Mouse (Mus musculus) heart, adult 11 months (tissue): ENCODE measurements around the gene Ect2l.

Source experiments
- DNase-seq: peaks from one replicate; pipeline ENCODE4 v3.0.0; 2022

The Ect2l gene

DNA sequence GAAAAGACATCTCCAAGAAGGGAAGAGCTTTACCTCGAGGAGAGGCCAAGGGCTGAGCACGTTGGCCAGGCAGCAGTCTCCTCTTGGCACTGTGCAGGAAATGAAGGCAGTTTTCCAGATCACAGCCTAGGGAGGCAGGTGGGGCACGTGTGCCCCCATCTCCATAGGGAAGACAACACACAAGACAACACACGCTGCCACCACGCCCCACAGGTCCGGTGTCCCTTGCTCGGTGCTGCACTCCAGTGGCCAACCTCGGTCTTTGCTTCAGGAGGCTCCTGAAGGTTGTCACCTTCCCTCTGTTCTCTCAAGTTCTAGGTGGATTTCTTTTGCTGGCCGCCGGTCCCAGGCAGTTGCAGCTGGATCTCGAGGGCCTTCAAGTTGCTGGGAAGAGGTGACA is at the start of gene Ect2l:
TSS of gene Ect2l (minus strand) at position 165 of the 400 bp plus-strand sequence.
- peak; percentile 93 for DNase-seq

DNA sequence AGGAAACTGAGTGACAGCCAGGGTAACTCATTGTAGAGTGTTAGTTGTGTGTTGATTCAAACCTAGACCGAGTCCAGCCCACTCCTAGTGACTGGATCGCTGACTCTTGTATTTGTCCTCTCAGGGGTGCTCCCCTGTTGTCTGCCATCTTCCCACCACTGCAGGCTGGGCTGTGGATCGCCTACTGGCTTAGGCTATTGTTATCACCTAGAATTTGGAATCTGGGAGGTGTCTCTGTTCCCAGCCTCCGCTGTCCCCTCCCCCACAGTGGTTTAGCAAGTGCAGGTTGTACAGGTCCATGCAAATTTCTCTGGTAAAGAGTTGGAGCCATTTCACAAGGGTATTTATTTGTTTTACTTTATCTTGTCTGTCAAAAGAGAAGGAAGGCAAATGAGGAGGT is 40.7 kb upstream of the Ect2l start:
- DNase-seq: peak; percentile 56

- DNase-seq: no peak
These were observed 32.9 kb upstream of the Ect2l start for GRCm38 (mm10) chr10:18243614-18244013.

DNA sequence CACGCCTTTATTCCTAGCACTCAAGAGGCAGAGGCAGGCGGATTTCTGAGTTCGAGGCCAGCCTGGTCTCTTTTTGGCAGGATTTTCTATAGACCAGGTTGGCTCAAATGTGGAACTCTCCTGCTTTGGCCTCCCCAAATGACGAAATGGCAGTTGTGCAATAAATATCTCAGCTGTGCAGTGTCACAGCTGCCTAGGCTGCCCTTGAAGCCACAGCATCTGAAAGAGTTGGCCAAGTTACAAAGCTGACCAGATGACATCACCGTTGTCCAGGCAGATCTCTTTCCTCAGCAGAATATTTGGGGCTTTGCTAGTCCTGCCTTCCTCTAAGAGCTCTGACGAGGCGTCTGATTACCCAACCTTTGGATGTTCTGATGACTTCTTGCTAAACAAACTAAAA is 26.5 kb upstream of the Ect2l start:
- DNase-seq: peak; percentile 97

- DNase-seq: peak; percentile 85
These were observed 25.7 kb upstream of the Ect2l start for GRCm38 (mm10) chr10:18236328-18236927.

DNA sequence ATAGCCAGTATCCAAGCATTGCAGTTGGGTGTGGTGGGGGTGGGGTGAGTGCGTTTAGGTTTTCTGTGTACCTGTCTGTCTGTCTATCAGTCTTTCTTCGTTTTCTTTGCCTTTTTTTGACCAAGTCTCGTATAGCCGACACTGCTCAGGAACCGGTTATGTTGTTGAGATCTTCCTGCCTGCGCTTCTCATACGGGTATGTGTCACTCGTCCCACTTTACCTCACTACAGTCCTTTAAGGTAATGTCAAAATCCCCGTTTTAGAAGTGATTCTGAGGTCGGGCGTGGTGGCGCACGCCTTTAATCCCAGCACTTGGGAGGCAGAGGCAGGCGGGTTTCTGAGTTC is 24.7 kb upstream of the Ect2l start:
- DNase-seq: no peak

DNA sequence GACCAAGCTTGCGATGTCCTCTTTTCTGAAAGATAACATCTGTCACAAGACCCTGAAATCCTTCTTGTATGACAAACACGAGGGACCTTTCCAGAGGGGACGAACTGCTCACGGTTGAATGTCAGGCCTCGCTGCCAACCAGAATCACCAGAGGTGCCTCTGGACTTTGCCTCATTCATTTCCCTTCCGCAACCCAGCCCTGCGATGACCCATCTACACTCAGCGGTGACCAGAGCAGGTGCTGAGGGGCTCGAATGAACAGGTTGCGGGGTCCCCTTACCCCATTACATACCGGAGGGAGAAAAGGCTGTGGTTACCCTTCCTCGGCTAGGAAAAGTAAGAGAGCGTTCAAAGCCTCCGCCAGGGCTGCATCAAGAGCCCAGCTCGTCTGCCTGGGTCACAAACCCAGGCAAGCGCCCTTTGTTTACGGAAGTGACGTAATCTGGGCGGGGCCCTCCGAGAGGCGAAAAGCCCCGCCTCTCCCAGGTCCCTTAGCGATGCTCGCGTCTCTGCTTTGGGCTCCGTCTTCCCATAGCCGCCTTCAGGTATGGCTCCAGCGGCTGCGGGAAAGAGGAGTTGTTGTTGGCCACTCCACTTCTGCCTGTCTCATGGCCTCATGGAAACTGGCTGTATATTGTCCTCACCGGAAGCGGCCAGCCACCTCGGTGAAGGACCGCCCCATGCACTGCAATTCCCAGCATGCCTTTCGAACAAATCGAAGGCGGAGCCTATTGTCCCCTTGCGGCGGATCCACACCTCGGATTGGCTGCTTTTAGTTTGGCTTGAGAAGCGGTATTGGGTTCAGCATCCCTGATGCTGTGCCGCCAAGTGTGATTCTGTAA is 24.1 kb upstream of the Ect2l start, which contains the start of gene Ccdc28a:
TSS of gene Ccdc28a (minus strand) at position 439 of the 842 bp plus-strand sequence.
- peak; percentile 100 for DNase-seq

GRCm38 (mm10) chr10:18233891-18234290 is 23.2 kb upstream of the Ect2l start:
- DNase-seq: peak; percentile 41

- no peak for DNase-seq
These were observed 13.7 kb upstream of the Ect2l start for GRCm38 (mm10) chr10:18224386-18224785.

GRCm38 (mm10) chr10:18219351-18219750 is 8.7 kb upstream of the Ect2l start:
- peak; percentile 89 for DNase-seq

DNA sequence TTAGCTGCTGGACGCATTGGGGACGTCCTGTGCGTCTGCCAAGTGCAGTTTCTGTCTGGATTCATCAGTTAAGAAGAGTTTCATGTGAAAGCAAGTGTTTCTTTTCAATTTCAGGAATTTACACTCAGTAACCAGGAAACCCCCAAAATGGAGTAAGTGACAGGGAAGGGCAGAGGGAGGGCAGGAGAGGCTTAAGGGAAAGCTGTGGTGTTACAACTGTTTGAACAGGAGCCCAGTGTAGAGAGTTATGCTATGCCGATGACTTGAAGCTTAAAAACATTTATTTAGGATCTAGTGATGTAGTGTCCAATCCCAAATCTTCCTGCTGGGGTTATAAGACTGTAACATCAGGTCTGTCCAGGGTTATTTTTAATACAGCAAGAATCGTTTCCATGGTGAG is 3.4 kb upstream of the Ect2l start:
- no peak for DNase-seq

- DNase-seq: no peak
These were observed 2.7 kb upstream of the Ect2l start for GRCm38 (mm10) chr10:18213373-18213772.

DNA sequence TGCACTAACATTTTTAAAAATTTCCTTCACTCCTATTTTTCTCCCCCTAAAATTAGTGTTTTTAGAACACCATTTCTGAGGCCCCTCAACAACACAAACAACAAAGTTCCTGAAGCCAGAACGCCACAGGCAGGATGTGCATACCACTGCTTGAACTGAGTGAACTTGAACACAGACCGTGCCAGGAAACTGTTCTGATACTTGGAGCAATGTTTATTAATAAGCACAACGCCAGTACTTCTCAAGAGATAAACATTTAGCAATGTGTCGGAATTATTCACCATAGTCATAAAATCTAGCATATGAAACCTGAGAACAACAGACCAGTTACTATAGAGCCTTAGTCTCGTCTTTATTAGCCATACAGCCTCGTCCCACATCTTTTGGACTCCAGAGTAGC is 571 bp downstream of the Ect2l start:
- no peak for DNase-seq

DNA sequence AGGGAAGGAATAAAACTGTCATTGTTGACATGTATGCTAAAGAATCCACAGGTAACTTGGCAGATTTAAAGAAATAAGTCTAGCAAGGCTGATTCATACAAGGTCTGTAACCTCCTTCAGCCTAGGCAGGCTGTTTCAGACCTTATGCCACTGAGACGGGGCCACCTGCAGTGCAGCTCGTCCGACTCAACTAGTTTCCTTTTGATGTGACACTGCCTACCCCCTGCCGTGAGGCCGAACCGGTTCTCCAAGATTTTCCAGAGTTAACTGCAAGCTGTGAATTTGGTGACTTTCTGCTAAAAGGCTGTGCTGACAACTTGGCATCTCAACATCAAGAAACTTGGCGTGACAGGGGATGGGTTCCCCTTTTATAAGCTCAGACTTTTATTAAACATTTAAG is 6.6 kb downstream of the Ect2l start:
- DNase-seq: no peak

DNA sequence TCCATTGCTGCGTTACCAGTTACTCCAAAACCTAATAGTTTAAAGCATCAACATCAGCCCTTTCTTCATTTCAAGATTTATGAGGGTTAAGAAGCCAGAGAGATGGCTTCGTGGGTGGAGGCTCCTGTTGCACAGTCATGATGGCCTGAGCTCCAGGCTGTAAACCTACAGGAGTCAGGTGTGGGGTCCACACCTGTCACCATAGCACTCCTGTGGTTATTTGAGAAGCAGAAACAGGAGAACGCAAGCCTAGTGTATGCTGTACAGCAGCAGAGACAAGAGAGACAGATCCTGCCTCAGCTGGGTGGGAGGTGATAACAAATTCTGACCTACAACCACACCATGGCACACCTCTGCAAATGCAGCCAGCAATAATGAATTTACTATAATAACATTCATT is 8.3 kb downstream of the Ect2l start:
- peak; percentile 53 for DNase-seq

DNA sequence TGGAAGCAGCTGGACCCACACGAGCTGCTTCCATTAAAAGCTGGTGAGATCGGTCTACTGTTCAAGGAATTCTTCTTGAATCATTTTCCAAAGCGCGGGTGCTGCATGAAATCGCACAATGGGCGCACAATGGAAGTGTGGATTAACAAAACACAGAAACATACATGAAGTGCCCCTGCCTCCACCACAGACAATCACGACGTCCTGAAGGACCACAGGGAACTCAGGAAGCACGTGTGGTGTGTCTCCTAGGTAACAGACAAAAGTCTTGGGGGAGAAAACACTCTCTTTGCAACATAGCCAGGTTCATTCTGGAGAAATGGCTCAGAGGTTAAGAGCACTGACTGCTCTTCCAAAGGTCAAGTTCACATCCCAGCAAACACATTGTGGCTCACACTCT is 10.0 kb downstream of the Ect2l start:
- peak; percentile 71 for DNase-seq

DNA sequence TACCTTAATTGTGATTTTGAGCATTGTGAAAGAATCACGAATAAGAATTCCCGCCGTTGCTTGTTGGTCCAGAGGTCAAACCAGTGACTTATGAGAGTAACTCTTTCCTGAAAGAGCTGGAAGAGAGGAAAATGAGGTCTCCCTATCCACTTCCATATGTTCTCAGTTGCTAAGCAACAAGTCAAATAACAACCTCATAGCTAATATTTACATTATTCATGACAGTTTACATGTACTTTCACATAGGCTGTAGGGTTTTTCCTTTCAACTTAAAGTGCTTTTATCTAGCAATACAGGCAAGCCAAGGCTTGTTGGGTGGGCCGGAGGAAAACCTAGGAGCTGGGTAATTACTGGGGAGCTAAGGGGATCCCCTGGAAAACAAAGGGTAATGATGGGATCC is 10.8 kb downstream of the Ect2l start:
- peak; percentile 27 for DNase-seq

GRCm38 (mm10) chr10:18198286-18199015 is 12.2 kb downstream of the Ect2l start:
- peak; percentile 35 for DNase-seq

GRCm38 (mm10) chr10:18197206-18197979 is 13.3 kb downstream of the Ect2l start:
- peak; percentile 95 for DNase-seq

DNA sequence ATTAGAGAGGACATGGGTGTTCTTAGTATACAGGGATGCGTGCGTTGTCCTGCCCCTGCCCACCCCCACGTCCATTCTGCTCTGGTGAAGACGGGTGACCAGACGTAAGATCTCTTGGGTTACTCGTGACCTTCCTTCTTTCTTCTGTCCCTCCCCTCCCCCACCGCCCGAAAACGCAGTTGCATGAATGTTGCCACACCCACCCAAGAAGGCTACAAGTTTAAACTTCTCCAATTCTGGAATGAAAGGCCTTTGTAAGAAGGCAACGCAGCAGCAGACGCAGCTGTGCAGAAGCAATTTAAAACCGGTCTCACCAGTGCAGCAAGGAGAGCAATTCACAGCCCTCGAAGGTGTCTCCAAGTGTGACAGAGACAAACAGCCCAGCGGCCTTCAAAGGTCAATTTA is 16.0 kb downstream of the Ect2l start:
- DNase-seq: peak; percentile 74

DNA sequence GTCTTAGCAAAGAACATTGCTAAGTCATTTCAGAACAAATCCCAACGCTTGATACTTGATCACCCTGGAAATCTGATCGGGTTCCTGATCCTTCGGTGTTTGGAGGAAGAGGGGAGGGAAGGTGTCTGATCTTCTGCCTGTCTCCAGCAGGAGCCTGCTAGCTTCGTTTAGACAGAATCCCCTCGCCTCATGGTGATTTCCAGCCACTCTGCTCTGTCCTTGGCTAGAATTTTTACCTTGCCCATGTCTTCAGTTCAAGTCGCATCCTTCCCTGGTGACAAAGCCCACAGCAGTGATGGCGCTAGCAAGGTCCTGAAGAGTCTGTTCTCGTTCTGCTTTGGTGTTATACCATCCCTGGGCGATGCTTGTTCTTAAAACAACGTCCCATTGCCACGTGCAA is 16.5 kb downstream of the Ect2l start:
- peak; percentile 74 for DNase-seq

DNA sequence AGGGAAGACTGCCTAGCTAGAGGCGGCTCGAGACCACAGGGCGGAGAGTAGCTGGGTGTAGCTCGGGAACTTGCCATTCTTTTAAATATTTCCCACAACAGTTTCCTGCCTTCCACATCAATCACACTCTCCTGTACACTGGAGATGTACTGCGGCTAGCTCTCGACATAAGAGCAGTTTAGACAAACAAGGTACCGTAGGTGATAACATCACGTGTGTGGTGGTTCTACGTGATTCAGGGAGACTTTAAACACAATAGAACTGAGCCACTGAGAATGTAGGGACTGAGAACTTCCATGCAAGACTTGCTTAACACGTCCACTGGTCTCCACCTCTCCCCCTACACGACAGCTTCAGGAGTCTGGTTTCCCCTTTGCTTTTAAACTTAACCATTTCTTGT is 17.5 kb downstream of the Ect2l start:
- peak; percentile 36 for DNase-seq

DNA sequence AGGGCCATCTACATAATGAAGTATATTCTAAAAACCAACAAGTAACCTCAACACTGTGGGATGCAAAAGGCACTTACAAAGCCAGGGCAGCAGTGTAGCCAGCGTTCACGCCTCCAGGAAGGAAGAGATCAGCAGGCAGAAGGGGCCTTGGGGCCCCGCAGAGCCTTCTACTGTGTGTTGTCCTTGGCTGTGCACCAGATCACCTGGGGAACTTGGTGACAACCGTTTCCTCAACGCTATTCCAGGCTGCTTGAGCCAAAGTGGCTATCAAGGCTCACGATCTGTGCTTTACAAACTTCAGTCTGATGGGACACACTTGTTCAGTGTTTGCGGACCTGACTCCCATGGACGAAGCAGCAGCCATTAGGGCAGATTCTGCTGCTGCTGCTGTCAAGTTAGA is 19.0 kb downstream of the Ect2l start:
- peak; percentile 55 for DNase-seq
